Mouse (Mus musculus) liver, embryonic 14.5 days (tissue): Measurements from ENCODE around the gene Smoc2.
A peak's percentile ranks its signal among the peaks of the same experiment; 100 is the strongest.

Experiments used
- CTCF ChIP-seq: IDR thresholded peaks from 2 replicates; pipeline ENCODE4 v1.5.1; 2016; ENCODE audit warnings: antibody characterized with exemption, low read depth, control low read depth
- EP300 ChIP-seq: IDR thresholded peaks from 2 replicates; pipeline ENCODE4 v1.6.1; 2016; ENCODE audit warnings: antibody characterized with exemption, low read depth

DNA sequence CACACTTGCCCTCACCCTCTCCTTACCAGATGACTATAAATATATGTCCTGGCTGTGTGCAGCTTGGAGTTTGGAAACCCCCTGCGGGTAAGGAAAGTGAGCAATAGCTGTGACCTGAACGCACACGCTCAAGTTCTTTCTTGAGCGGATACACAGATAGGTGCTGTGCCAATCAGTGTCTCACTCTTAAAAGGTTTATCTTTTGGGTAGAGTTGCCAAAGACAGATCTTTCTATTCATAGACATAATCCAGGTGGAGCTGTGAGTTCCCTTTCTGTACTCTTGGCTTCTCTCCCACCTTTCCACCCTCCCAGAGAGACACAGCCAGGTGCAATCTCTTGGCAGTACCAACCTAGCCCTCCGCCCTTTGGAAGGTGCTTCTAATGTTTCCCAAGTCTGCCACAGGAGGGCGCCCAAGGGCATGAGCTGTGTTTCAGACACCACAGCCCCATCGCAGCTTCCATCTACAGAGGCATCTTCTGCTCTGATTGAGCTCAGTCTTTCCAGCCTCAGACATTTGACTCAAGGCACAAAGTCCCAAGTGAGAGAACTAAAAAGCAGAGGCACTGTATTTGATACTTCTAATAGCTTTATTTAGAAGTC is 8.8 kb downstream of the Smoc2 start:
- TF ChIP-seq CTCF: peak; percentile 91
- TF ChIP-seq EP300: no peak
